Mouse (Mus musculus) ES-E14 (cell line): ENCODE measurements around the gene Mov10.

Source experiments
- HCFC1 ChIP-seq: IDR thresholded peaks from 2 replicates; pipeline ENCODE4 v1.6.1; 2012; ENCODE audit warnings: low read length, inconsistent platforms, borderline replicate concordance; ENCODE audit not compliant: insufficient read depth
- MAFK ChIP-seq: IDR thresholded peaks from 2 replicates; pipeline ENCODE4 v1.6.1; 2014; ENCODE audit warnings: mild to moderate bottlenecking, low read depth, low read length, inconsistent platforms; ENCODE audit not compliant: insufficient read depth
- ZC3H11A ChIP-seq: IDR thresholded peaks from 2 replicates; pipeline ENCODE4 v1.6.1; 2012; ENCODE audit warnings: low read depth, mild to moderate bottlenecking, inconsistent platforms, low read length, borderline replicate concordance

GRCm38 (mm10) chr3:104769135-104769534 is 49.2 kb downstream of the Mov10 start:
- no peak for TF ChIP-seq HCFC1
- TF ChIP-seq MAFK, result no peak
- no peak for TF ChIP-seq ZC3H11A
